In genomic region chr8:107603026-107603425, GRCm38 (mm10) we compare ENCODE assay signal across 9 mouse cellular contexts. TPM values are rescaled to one million over a fixed set of nuclear protein-coding genes. Genes with fewer than 3 reads are reported as not detected.
DNase-seq lines count a peak whose midpoint lies in the region; ATAC-seq and TF ChIP-seq lines count a peak whose summit lies in the region.
"Had no signal": no experiment of that assay in that cellular context is flagged by ENCODE, and none has a peak within 500 bp of the region (broad histone marks: within the 10 kb centered on the region; RNA-seq: fewer than 3 reads in every experiment).

No protein-coding gene starts in this region.

- H3K27ac ChIP-seq in forebrain, embryonic 10.5 days = no peak overlapping the region
- H3K27ac ChIP-seq in forebrain, embryonic 13.5 days = no peak overlapping the region
- H3K27ac ChIP-seq in midbrain, embryonic 14.5 days (replicated peaks; ENCODE audit: low read depth, low read length) = no peak overlapping the region
- H3K27ac ChIP-seq in midbrain, embryonic 16.5 days (ENCODE audit: low read length) = no peak overlapping the region
- no peak overlapping the region for H3K27ac ChIP-seq in bone marrow macrophage, adult 2 months (ENCODE audit: insufficient read depth, low read depth, low read length)
- no peak overlapping the region for H3K27ac ChIP-seq in limb, embryonic 10.5 days
- H3K27ac ChIP-seq: limb, embryonic 15.5 days had no signal

- H3K9ac ChIP-seq in forebrain, embryonic 13.5 days = no peak overlapping the region
- no peak overlapping the region for H3K9ac ChIP-seq in midbrain, embryonic 14.5 days (replicated peaks; ENCODE audit: low read length)
- no peak overlapping the region for H3K9ac ChIP-seq in midbrain, embryonic 16.5 days (ENCODE audit: low read depth, low read length)
- H3K9ac ChIP-seq: limb, embryonic 15.5 days had no signal

- H3K4me1 ChIP-seq in forebrain, embryonic 10.5 days = peaks cover 7% of the 10 kb centered on the region
- 0 out of 2 replicates have a peak, but pooled peaks cover 5% of the 10 kb centered on the region for H3K4me1 ChIP-seq in forebrain, embryonic 13.5 days
- 0 out of 2 replicates have a peak, but pooled peaks cover 10% of the 10 kb centered on the region for H3K4me1 ChIP-seq in midbrain, embryonic 14.5 days (ENCODE audit: control insufficient read depth, insufficient read depth, low read length)
- peaks cover 1% of the 10 kb centered on the region for H3K4me1 ChIP-seq in midbrain, embryonic 16.5 days (ENCODE audit: control insufficient read depth, insufficient read depth, low read length)
- no peaks in the 10 kb centered on the region for H3K4me1 ChIP-seq in bone marrow macrophage, adult 2 months (ENCODE audit: control insufficient read depth, insufficient read depth, low read length)
- H3K4me1 ChIP-seq in limb, embryonic 10.5 days = peaks cover 23% of the 10 kb centered on the region

- TF ChIP-seq POLR2A in bone marrow macrophage, adult 2 months (IDR thresholded peaks at IDR 0.05; ENCODE audit: borderline replicate concordance, low read depth, low read length) = no peak

- no peak overlapping the region for H3K4me2 ChIP-seq in forebrain, embryonic 13.5 days
- no peak overlapping the region for H3K4me2 ChIP-seq in midbrain, embryonic 14.5 days (ENCODE audit: low read length)
- no peak overlapping the region for H3K4me2 ChIP-seq in midbrain, embryonic 16.5 days (ENCODE audit: low read length)
- H3K4me2 ChIP-seq: limb, embryonic 15.5 days had no signal

- DNase-seq in forebrain, embryonic 10.5 days (ENCODE audit: extremely low spot score, low spot score) = peak; percentile 52
- peak; percentile 95 for DNase-seq in midbrain, embryonic 14.5 days
- peak; percentile 30 to 70 for DNase-seq in gastrocnemius, postnatal 4 days (ENCODE audit: low spot score in 2 of 2)
- DNase-seq in limb, embryonic 10.5 days (ENCODE audit: low spot score) = peak; percentile 81
- peak; percentile 56 to 82 for DNase-seq in right cerebral cortex, postnatal 10 days (ENCODE audit: low spot score in 2 of 2)

- no peaks in the 10 kb centered on the region for H3K9me3 ChIP-seq in forebrain, embryonic 10.5 days
- H3K9me3 ChIP-seq in forebrain, embryonic 13.5 days (replicated peaks) = no peaks in the 10 kb centered on the region
- H3K9me3 ChIP-seq in midbrain, embryonic 14.5 days (ENCODE audit: control insufficient read depth, low read length) = no peaks in the 10 kb centered on the region
- no peaks in the 10 kb centered on the region for H3K9me3 ChIP-seq in midbrain, embryonic 16.5 days (replicated peaks; ENCODE audit: control insufficient read depth, low read length, poor library complexity, severe bottlenecking)
- H3K9me3 ChIP-seq in limb, embryonic 10.5 days (replicated peaks) = no peaks in the 10 kb centered on the region
- H3K9me3 ChIP-seq: limb, embryonic 15.5 days had no signal

- ATAC-seq in forebrain, embryonic 13.5 days = no peak
- ATAC-seq in midbrain, embryonic 14.5 days (ENCODE audit: low FRiP score, low TSS enrichment) = no peak
- no peak for ATAC-seq in midbrain, embryonic 16.5 days

- WGBS in forebrain, embryonic 10.5 days = 7% methylated on average over 7 of the region's 7 CpGs
- 4% methylated on average over 7 of the region's 7 CpGs for WGBS in forebrain, embryonic 13.5 days
- WGBS in midbrain, embryonic 14.5 days = 4% methylated on average over 7 of the region's 7 CpGs
- 4% methylated on average over 7 of the region's 7 CpGs for WGBS in midbrain, embryonic 16.5 days
- 6% methylated on average over 7 of the region's 7 CpGs for WGBS in limb, embryonic 10.5 days

- H3K27me3 ChIP-seq in forebrain, embryonic 10.5 days (ENCODE audit: poor library complexity, severe bottlenecking) = peaks cover 5% of the 10 kb centered on the region; the same call in 1 of the 2 replicates
- H3K27me3 ChIP-seq in forebrain, embryonic 13.5 days = peaks cover 4% of the 10 kb centered on the region; the same call in 1 of the 2 replicates
- H3K27me3 ChIP-seq in midbrain, embryonic 14.5 days (ENCODE audit: control insufficient read depth, insufficient read depth, low read length) = no peaks in the 10 kb centered on the region
- no peaks in the 10 kb centered on the region for H3K27me3 ChIP-seq in midbrain, embryonic 16.5 days (ENCODE audit: control insufficient read depth, insufficient read depth, low read depth, low read length)
- no peaks in the 10 kb centered on the region for H3K27me3 ChIP-seq in limb, embryonic 10.5 days (ENCODE audit: low read depth, poor library complexity, severe bottlenecking)

- H3K4me3 ChIP-seq in forebrain, embryonic 10.5 days = no peak overlapping the region
- no peak overlapping the region for H3K4me3 ChIP-seq in forebrain, embryonic 13.5 days
- H3K4me3 ChIP-seq in midbrain, embryonic 14.5 days (replicated peaks; ENCODE audit: low read depth, low read length) = no peak overlapping the region
- no peak overlapping the region for H3K4me3 ChIP-seq in midbrain, embryonic 16.5 days (ENCODE audit: low read depth, low read length)
- H3K4me3 ChIP-seq in bone marrow macrophage, adult 2 months (ENCODE audit: insufficient read depth, low read length) = no peak overlapping the region
- H3K4me3 ChIP-seq in limb, embryonic 10.5 days = no peak overlapping the region
- H3K4me3 ChIP-seq: limb, embryonic 15.5 days had no signal

- TF ChIP-seq CTCF in bone marrow macrophage, adult 2 months (IDR thresholded peaks at IDR 0.05; ENCODE audit: low read depth, low read length) = peak; percentile 70

- no peaks in the 10 kb centered on the region for H3K36me3 ChIP-seq in forebrain, embryonic 10.5 days (replicated peaks)
- H3K36me3 ChIP-seq in forebrain, embryonic 13.5 days (ENCODE audit: poor library complexity, severe bottlenecking) = no peaks in the 10 kb centered on the region
- H3K36me3 ChIP-seq in midbrain, embryonic 14.5 days (ENCODE audit: control insufficient read depth, insufficient read depth, low read length) = no peaks in the 10 kb centered on the region
- H3K36me3 ChIP-seq in midbrain, embryonic 16.5 days (ENCODE audit: control insufficient read depth, insufficient read depth, low read length) = no peaks in the 10 kb centered on the region
- H3K36me3 ChIP-seq in limb, embryonic 10.5 days = no peaks in the 10 kb centered on the region
- H3K36me3 ChIP-seq: limb, embryonic 15.5 days had no signal

RNA-seq across cellular contexts. Expression of gene Psmd7, which starts 14.8 kb away (rescaled TPM):
- 344 and 357 TPM in 2 replicates for polyA plus RNA-seq in forebrain, embryonic 10.5 days (2016; fragmentation: Nextera tagmentation; extraction: Ambion mirVana)
- polyA plus RNA-seq in forebrain, embryonic 13.5 days (2015; fragmentation: Nextera tagmentation; extraction: Ambion mirVana) = 268 and 274 TPM in 2 replicates
- 233 and 237 TPM in 2 replicates for polyA plus RNA-seq in midbrain, embryonic 14.5 days (2014; fragmentation: Nextera tagmentation; extraction: Ambion mirVana)
- 237 and 251 TPM in 2 replicates for polyA plus RNA-seq in midbrain, embryonic 16.5 days (2015; fragmentation: Nextera tagmentation; extraction: Ambion mirVana)
- 74.3 and 77.5 TPM in 2 replicates for polyA plus RNA-seq in bone marrow macrophage, adult 2 months (2012; ENCODE audit: insufficient read depth, insufficient read length, missing spikeins)
- total RNA-seq in gastrocnemius, postnatal 4 days (2021) = 100 to 1,000 TPM; 121 to 133 TPM
- 399 and 404 TPM in 2 replicates for polyA plus RNA-seq in limb, embryonic 10.5 days (2016; fragmentation: Nextera tagmentation; extraction: Ambion mirVana)
